Mouse (Mus musculus): Measurements from ENCODE around the gene Ak6.

Gene Ak6

DNA sequence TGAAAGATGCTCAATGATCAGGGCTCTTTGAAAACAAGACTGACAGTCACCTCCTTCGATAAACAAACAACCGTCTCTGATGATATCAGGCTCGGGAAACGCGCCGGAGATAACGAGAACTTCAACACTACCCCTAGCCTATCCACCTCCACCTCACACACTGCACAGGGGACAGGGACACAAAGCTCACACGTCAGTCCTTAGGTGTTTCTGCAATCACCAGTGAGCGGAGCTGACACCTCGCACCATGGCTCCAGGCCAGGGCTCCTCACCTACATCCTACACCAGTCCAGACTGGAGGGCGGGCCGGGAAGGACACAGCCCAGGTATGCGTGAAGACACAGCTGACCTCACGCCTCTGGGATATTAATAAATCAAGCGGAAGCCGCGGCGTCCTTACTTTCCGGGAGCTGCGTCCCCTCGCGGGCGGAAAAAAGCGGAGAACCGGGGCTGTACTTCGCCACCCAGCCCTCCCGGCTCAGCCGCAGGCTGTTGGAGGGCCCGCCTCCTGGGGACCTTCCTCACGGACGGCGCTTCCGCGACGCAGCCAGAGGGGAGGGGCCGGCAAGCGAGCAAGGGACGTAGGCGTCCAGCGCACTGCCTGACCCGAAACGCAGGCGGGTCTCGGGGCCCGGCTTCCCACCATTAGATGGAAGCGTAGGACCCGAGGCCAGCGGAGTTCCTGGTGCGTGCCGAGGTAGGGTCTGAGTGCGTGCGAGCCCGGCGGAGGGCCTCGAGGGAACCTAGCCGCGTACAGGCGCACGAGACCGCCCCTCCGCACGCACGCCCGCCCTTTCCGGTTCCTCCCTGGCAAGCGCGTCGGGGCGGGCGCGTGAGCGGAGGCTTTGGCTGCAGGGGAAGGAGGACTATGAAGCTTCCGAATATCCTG lies at the start of gene Ak6, which contains the start of gene Rad17:
TSS of gene Ak6 (plus strand) at position 430 of the 889 bp plus-strand sequence.
TSS of gene Rad17 (minus strand) at position 502 of the 889 bp plus-strand sequence.
- DNase-seq (ENCODE audit: low spot score in 2 of 2), result peak; percentile 89 to 94

DNA sequence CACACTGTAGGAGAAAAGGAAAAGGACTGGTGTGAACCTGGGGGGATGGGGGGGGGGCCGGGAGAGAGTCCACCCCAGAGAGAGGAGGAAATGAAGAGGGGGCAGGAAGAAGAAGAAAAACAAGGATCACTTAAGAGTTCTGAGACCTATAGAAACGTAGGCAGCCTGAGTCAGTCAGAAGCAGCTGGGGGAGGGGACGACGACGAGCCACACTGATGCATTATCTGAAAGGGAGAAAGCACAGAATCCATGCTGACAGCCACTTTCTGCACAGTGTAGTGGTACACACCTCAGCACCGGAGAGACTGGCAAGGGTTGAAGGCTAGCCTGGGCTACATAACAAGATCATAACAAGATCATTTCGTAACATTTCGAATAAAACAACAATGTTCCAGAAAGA lies 49.7 kb upstream of the Ak6 start:
- no peak for DNase-seq (ENCODE audit: low spot score in 2 of 2)

DNA sequence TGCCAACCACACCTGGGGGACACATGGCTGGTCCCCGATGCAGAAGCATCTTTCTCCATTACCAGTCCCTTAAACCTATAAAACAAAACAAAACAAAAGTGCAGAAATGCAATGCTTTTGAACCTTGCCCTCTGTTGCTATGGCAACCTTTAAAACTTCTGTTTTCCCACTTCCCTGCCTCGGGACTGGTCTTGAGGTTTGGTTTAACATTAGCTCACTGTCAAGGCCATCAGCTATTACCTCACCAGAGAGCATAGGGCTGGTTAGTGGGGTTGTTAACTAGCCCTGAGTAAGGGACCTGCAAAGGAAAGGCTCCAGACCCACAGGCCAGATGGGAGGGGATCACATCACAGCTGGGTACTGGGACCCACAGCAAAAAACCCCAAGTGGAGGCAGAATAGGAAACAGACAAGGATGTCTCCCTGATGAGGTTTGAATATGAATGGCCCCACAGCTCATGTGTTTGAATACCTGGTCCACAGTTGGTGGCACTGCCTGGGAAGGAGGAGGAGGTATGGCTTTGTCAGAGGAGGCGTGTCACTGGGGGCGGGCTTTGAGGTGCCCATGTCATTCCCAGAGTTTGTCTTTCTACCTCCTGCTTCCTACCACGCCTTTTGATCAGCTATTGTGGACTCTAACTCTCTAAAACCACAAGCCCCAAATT lies 48.4 kb upstream of the Ak6 start:
- no peak for DNase-seq (ENCODE audit: low spot score in 2 of 2)

DNA sequence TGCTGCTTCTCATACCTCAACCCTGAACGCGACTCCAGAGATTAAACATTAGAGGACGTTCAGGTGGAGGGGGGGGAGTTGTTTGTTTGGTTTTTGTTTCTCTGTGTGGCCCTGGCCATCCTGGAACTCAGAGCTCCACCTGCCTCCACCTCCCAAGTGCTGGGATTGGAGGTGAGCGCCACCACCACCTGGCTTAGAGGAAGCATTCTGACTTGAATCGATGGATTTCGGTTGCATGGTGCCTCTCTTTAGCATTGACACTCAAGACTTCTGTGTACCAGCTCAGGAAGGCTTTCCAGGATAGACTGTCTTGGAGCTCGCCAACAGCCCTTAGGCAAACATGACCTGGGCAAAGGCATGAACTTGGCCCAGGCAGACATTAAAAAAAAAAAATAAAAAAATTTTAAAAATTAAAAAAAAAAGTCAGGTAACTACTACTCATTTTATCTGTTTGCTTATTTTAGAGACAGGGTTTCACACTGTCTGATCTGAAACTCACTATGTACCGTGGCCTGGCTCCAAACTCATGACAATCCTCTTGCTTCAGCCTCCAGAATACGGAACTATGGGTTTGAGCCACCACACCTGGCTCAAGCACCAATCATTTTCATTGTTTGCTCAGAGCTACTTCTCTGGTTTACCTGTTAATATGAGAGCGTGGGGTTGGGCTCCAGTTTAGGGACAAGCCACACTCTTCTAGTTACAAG lies 47.6 kb upstream of the Ak6 start:
- DNase-seq (ENCODE audit: low spot score in 2 of 2), result no peak

DNA sequence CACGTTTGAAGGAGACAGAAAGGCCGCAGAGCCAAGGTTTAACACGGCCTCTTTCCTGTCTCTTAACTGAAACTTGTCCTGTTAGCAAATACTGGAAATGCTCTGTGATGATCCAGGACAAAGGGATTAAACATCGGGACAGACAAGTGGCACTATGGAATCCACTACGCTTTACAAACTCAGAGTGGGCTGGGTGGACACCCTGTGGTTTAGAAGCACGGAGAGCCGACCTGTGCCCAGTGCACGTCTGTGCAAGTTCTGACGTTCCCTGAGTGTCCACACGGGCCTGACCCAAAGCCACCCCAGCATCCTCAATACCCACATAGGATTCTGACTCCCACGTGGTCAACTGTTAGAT lies 47.1 kb upstream of the Ak6 start:
- DNase-seq (ENCODE audit: low spot score in 2 of 2), result no peak

DNA sequence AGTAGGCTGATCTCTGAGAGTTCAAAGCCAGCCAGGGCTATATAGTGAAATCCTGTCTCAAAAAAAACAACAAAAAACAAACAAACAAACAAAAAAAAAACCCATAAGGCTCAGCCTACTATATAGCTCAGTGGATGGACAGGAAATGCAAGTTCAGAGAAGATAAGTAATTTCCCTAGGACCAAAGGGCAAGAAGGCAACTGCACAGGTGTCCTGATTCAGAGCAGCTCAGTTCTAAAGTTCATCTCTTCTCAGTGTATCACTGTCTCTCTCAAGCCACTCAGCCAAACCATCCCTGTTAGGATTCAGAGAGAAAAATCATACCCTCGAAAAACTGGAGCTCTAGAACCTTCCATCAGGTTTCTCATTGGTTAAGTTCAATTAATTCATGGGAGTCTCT lies 44.9 kb upstream of the Ak6 start:
- DNase-seq (ENCODE audit: low spot score in 2 of 2), result no peak

DNA sequence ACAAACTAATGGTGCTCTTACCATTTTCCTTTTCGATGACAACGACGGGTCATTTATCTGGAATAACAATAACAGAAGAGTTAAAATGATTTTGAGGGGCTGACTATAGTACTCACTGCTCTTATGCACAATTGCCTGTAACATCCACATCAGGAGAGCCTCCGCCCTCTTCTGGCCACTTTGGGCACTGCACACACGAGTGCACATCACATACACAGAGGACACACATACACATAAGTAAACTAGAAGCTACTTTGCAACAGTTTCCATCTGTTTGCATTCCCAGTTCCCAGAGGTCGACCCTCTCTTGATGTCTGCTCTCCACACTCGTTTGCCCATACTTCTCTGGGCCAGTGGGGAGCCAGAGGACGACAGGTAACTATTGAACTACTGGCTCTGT lies 43.0 kb upstream of the Ak6 start:
- no peak for DNase-seq (ENCODE audit: low spot score in 2 of 2)

DNA sequence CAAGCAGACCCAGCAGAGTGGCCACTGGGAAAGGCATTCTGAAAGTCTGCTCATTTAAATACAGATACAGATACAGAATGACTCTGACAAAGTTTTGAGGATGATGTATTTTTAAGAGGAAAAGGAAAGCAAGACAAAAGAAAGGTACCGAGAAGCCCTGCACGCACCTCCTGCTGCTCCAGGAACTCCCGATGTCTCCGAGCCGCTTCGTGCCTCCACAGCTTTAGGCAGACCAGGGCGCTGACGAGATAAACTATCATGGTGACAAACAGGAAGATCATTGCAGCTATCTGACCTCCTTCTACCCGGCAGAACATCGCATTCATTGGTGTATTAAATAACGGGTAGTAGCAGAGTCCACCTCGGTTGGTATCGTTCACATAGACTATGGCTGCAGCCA lies 39.5 kb upstream of the Ak6 start:
- no peak for DNase-seq (ENCODE audit: low spot score in 2 of 2)

DNA sequence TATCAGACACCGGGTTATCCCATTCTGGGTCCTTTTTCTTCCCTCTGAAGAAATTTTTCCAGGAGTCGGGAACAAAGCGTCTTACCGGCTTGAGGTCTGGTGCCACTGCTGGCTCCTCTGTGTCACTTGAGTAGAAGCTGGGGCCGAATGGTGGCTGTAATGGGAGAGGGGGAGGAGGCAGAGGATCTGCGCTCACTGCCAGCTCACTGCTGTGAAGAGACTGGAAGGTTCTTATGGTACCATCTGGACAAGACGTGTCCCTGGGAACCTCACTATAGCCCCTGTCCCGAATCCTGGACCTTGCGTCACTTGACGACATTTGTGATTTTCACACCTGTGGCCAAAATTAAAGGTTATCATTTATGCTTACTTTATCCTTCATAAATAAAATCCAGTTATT lies 38.5 kb upstream of the Ak6 start:
- DNase-seq (ENCODE audit: low spot score in 2 of 2), result no peak

DNA sequence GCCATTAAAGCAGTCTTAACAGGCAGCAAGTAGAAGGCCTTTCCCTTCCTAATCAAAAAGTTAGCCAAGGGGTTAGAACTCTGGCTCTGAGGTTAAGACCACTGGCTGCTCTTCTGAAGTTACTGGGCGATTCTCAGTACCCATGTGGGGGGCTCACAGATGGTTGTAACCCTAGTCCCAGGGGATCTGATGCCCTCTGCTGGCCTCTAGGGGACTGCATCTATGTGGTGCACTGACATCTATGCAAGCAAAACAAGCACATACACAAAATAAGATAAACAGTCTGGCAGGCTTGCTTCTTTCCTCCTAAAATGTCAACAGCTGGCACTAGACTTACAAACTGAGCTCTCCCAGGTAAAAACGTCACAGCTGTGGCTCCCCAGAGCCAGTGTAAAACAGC lies 37.9 kb upstream of the Ak6 start:
- no peak for DNase-seq (ENCODE audit: low spot score in 2 of 2)

DNA sequence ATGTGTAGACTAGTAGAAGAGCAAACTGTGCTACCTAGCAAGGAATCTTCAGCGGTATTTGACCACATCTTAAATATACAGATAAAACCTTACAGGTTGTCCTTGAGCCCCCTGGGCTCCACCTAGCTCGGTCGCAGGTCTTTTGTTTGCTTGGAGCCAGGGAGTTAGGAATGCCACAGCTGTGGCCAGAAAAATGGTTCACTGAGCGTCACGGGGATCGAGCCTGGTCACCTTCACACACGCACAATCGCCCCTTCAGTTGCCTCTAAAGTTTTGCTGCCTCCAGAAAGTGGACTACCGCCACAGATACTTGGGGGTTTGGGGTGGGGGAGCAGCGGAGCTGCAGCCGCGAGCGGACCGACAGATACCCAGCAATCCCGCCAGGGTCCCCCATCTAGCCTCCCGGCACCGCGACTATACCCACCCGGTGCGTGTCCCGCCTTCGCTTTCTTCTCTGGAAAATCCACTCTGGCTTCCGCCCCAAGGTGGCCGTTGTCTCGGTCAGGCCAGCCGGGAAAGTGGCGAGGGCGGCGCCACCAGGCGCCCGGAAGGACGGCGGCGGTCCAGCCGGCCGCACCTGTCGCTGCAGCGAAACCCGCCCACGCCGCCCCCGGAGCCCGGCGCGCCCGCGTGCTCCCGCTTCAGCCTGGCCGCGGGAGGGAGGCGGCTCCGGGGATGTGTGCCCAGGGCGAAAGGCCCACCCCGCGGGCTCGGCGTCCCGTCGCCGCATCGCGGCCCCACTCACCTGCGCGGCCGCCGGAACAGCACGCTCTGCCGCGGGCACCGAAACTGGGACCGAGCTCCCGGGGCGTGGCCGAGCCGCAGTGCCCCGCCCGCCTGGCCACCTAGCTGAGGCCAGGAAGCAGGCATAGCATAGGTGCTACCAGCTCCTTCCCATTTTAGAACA lies 34.3 kb upstream of the Ak6 start, which contains the start of gene Marveld2:
TSS of gene Marveld2 (minus strand) at position 791 of the 907 bp plus-strand sequence.
- DNase-seq (ENCODE audit: low spot score in 2 of 2), result peak in 1 of 2 experiments; percentile 26

DNA sequence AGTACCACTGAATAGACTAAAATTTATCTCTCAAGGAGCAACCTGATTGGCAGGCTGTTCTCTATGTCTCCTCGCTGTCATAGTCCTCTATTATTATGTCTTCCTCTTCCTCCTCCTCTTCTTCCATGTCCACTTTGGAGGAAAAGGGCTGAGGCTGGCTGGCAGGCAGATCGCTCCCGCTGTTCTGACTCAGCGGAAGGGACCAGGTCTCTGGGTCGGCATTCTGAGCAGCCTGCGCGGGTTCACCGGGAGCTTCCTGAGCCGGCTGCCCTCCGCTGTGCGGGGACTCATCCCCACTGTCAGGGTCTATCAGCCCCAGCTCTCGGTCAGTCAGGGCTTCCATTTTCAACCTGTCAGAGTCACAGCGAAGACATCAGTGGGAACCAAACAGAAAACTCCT lies 33.2 kb upstream of the Ak6 start:
- no peak for DNase-seq (ENCODE audit: low spot score in 2 of 2)

DNA sequence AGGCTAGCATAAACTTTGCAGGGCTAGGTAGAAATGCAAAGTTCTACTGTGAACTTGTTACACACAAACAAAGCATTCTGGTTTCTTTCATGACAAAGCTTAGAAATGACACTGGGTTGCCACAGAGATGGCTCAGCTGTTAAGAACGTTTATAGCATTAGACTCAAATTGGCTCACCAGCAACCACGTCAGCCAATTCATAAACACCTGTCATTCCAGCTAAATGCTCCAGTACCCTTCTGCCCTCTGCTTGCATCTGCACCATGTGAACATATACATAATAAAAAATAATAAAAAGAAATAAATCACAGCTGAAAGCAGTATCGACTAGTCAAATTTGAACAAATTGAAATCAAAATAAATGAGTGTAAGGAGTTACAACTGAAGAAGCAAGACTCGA lies 28.5 kb upstream of the Ak6 start:
- no peak for DNase-seq (ENCODE audit: low spot score in 2 of 2)

DNA sequence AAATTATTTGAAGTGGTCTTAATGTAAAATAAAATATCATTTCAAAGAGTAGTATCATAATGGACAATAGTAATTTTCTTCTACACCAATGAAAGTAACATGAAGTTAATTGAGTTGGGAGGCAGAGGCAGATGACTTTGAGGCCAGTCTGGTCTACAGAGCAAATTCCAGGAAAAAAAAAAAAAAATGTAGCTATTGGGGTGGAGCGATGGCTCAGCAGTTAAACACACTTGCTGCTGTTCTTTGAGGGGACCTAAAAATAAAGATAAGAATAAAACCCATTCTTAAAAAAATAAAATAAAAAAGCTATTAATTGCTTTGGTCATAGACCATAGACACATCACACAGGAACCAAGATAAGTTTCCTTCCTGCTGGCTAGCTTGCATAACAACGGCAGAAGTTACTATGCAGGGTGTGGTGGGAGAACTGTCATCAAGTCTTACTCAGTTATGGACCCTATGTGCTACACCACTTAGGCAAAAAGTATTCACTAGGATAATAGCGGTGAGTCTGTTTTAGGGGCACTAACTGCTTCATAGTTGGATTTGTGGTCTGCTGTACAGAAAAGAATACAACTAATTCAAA lies 16.6 kb upstream of the Ak6 start:
- no peak for DNase-seq (ENCODE audit: low spot score in 2 of 2)

DNA sequence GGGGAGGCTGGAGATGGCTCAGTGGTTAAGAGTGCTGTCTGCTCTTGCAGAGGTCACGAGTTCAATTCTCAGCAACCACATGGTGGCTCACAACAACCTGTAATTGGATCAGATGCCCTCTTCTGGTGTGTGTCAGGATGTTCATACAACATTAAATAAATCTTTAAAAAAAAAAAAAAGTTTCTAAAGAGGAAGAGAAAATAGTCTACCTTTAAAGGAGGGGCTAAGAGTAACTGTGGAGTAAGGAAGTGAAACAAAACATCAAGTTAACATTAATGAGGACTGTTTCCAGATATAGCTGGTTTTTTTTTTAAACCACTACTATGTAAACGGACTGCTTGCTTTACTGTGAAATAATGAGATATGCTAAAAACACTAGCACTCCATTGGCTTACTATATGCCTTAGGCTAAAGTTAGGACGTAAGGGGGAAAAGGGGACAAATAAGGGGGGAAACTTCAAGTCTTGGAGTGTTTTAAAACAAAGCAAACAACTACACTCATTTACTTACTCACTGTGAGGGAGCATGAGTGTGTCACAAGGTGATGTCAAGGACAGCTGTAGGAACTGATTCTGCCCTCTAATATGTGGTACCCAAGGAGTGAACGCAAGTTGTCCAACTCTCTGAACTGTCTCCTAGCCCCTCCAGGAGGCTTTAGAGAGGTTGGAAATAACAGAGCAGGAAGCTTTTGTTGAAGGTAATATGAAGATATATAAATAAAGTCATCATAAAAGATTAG lies 8.1 kb upstream of the Ak6 start:
- no peak for DNase-seq (ENCODE audit: low spot score in 2 of 2)

DNA sequence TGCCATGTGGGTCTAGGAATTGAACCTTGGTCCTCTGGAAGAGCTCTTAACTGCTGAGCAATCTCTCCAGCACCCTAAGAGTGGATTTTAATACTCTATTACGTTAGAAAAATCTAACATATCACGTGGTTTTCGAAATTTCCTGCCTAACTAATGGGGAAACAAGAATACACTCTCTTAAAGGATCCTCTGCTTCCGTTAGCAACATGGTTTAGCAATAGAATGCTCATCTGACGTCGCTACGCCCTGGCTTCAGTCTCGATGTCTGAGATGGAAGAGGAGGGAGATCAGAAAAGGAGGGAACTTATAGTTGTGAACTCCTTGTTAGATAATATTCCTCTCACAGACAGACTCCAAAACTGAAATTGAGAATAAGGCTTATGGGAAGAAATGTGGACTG lies 2.6 kb upstream of the Ak6 start:
- DNase-seq (ENCODE audit: low spot score in 2 of 2), result no peak

DNA sequence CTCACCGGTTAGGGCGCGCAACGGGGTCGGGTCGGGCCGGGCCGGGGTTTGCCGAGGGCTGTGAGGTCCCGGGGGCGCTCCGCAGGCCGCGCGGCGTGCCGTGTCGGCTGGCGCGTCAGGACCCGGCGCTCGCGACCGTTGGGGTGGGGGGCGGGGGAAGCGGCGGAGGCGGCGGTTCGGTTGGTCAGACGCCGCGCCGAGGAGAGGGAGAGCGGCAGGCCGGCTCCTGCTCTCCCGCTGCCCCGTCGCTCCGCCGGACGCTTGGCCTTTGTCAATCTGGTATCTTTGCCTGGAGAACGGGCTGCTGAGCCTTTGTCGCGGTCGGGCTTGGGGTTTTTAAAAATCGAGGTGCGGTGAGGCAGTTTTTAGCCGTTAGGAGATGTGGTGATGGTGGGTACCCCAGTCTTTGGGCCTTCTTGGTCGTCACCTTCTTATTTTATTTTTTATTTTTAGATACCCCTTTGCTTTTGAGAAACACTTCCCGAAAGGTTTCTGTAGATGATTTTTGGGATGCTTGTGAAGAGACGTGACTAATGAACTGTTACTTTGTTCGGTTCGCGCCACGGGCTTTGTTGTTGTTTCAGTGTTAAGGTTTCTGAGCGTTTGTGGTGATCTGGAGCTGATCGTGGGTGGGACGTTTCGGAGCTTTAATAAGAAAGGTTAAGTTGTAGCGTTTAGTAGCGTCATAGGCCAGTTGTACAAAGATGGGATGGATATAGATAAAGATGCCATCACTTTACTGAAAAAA lies 834 bp downstream of the Ak6 start, which contains the start of gene Taf9:
TSS of gene Taf9 (plus strand) at position 141 of the 748 bp plus-strand sequence.
- no peak for DNase-seq (ENCODE audit: low spot score in 2 of 2)

DNA sequence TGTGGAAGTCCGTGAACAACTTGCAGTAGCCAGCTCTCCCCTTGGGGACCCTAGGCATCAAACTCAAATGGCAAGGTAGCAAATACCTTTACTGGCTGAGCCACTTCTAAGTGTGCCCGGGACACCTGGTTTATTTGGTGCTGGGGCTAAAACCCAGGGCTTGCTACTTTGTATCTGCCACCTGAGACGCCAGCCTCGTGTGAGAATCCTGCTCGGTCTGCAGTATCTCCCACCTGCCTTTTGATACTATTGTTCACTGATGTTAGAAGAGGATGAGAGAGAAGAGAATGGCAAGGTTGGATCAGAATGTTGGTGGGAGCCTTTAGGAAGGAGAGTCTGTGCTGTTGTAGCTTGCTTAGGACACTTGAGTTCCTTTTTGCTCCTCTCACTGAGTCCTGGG lies 7.3 kb downstream of the Ak6 start:
- DNase-seq (ENCODE audit: low spot score in 2 of 2), result no peak

DNA sequence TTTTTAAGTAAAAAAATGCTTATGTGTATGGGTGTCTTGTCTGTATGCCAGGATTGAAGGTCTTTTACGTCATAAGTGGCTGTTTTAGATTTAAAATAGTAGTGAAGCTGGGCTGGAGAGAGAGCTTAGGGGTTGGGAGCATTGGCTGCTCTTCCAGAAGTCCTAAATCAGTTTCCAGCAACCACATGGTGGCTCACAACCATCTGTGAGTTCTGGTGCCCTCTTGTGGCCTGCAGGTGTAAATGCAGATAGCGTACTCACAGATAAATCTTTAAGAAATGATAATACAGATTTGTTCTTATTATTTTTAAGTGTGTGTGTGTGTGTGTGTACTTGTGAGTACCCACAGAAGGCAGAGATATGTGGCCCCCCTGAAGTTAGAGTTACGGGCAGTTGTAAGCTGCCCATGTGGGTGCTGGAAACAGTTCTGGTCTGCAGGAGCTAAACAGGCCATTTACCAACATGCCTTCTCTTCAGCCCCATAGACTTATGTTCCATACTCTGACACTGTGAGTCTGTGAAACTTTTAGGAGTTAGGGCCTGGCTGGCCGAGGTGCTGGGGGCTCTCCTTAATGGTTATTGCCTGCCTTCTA lies 9.2 kb downstream of the Ak6 start:
- peak in 1 of 2 experiments; percentile 35 for DNase-seq (ENCODE audit: low spot score in 2 of 2)

All from frontal cortex, postnatal 10 days (tissue).